Mouse (Mus musculus): ENCODE results near the gene Nde1. TPM values are rescaled to one million over a fixed set of nuclear protein-coding genes. Genes with fewer than 3 reads are reported as not detected.
A peak's percentile ranks its signal among the peaks of the same experiment; 100 is the strongest.

The Nde1 gene
- polyA plus RNA-seq, 1 experiment from 2014 or later, result 81.0 TPM

DNA sequence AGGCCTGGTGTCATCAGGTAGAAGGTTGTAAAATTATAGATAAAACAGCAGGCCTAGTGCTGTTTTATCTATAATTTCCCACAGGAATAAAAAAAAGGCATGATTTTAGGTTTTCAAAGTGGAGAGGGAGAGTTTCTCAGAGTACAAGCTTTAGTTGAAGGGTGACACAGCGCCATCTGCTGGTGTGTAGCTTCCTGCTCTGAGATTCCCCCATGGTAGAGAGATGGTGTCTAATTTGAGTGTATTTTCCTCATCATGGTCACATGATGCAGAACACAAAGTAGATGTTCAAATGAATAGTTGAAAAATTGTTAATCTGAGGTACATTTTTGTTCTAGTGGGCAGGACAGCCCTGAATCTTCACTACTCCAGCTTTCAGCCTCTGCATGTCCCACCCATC is 32.4 kb downstream of the Nde1 start:
- TF ChIP-seq CTCF (IDR thresholded peaks at IDR 0.05), result peak; percentile 80
- no peak for DNase-seq (ENCODE audit: low read depth, low spot score)
- ATAC-seq, result no peak
- in situ Hi-C loops (cut with MboI; ENCODE audit: low pct_unique_long_range_greater_than_20kb), result no loop called here
- CTCF ChIA-PET, result interaction anchor here (1.3 kb wide), 1 partner anchor 25 kb away, joined by 3 read pairs; no protein-coding TSS in a partner anchor
- no peaks in the 10 kb centered on the region for H3K27me3 ChIP-seq
- POLR2A ChIA-PET, result no interaction called here

DNA sequence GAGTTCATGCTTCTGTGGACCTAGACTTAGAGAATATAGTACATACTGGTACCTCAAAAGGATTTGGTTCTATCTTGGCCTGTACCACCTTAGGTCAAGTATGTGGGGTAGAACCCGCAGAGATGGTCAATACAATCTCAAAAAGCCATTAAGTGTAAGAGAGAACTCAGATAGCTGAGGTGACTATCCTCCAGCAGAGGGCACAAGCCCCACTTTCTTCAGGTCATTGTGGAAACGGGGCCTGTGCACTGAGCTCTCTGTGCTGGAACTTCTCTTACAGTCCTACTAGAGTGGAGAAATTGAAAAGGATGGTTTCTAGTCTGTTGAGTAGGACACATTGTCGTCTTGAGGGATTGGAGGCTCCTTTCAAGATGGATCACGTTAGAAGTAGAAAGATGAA is 35.7 kb downstream of the Nde1 start:
- ATAC-seq (no peak), DNase-seq (ENCODE audit: low read depth, low spot score) (no peak)
- in situ Hi-C loops (cut with MboI; ENCODE audit: low pct_unique_long_range_greater_than_20kb), result no loop called here
- TF ChIP-seq CTCF (IDR thresholded peaks at IDR 0.05), result no peak
- H3K27me3 ChIP-seq, result no peaks in the 10 kb centered on the region
- ChIA-PET CTCF (interaction anchor here (1.5 kb wide), 1 partner anchor 10 kb away, joined by 3 read pairs; no protein-coding TSS in a partner anchor), POLR2A (no interaction called here)

DNA sequence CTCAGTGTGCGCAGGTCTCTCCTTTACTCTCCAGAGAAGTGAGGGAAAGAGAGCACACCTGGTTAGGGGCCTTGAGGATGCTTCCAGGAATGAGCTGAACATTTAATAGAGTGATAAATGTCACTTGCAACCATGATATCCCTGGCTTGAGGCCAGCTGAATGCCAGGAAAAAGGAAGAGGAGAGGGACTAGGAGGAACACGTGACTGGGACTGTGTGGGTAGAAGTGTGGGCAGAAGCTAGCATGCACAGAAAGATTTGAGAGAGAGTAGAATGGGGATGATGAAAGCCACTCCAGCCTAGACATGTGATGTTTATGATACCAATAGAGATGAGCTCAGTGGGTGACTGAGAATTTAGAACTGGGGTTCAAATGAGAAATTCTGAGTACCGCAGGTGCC is 52.1 kb downstream of the Nde1 start:
- no peak for DNase-seq (ENCODE audit: low read depth, low spot score)
- ChIA-PET POLR2A (interaction anchor here (1.4 kb wide), 1 partner anchor 10 kb away, joined by 3 read pairs; no protein-coding TSS in a partner anchor), CTCF (no interaction called here)
- in situ Hi-C loops (cut with MboI; ENCODE audit: low pct_unique_long_range_greater_than_20kb), result no loop called here
- TF ChIP-seq CTCF (IDR thresholded peaks at IDR 0.05), result no peak
- no peak for ATAC-seq
- peaks cover 3% of the 10 kb centered on the region for H3K27me3 ChIP-seq

DNA sequence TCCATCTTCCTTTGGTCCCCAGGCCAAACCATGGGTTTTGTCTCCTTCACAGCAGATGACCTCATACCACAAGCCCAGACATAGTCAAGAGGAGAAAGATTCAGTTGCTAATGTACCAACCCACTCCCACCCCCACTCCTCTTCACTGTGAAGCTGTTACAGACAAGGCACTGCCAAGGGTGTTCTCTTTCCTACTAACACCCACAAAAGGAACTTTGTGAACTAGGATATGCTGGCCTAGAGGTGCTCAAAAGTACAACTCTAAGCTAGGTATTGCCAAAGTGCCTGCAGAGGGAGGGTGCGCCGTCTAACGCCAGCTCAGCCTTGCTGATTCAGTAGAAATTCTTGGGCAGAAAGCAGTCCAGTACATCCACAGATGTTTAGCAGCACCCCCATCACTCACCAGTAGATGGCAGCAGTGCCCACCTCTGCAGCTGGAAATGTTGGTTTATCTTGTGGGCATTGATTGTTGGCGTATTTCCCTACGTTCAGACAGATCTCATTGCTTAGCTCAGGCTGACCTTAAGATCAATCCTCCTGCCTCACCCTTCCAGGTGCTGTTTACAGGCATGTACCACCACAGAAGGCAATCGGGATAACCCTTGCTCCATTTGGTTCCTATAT is 74.1 kb downstream of the Nde1 start:
- ATAC-seq, result no peak
- in situ Hi-C loops (cut with MboI; ENCODE audit: low pct_unique_long_range_greater_than_20kb), result loop anchor here (5.0 kb wide), 1 partner anchor 255 kb away; no protein-coding TSS in a partner anchor
- no peaks in the 10 kb centered on the region for H3K27me3 ChIP-seq
- DNase-seq (ENCODE audit: low read depth, low spot score), result peak; percentile 24
- ChIA-PET CTCF (interaction anchor here (0.7 to 3.2 kb wide), 17 partner anchors 9 to 257 kb away, joined by 3 to 14 read pairs (median 4); no protein-coding TSS in a partner anchor), POLR2A (interaction anchor here (0.7 kb wide), 1 partner anchor 235 kb away, joined by 3 read pairs; no protein-coding TSS in a partner anchor)
- TF ChIP-seq CTCF (IDR thresholded peaks at IDR 0.05), result peak; percentile 93

GRCm38 (mm10) chr16:14242059-14242458 is 79.0 kb downstream of the Nde1 start:
- no peak for ATAC-seq
- H3K27me3 ChIP-seq, result no peaks in the 10 kb centered on the region
- in situ Hi-C loops (cut with MboI; ENCODE audit: low pct_unique_long_range_greater_than_20kb), result no loop called here
- DNase-seq (ENCODE audit: low read depth, low spot score), result no peak
- ChIA-PET POLR2A (no interaction called here), CTCF (interaction anchor here (1.1 kb wide), 1 partner anchor 258 kb away, joined by 3 read pairs; no protein-coding TSS in a partner anchor)
- TF ChIP-seq CTCF (IDR thresholded peaks at IDR 0.05), result no peak

Other genes with a start within 250 kb of the Nde1 start
- 0.04 TPM for gene 2900011O08Rik, start 176.7 kb upstream of the Nde1 start, polyA plus RNA-seq (2021)
- gene Ifitm7, start 176.4 kb upstream of the Nde1 start, polyA plus RNA-seq (2021), result 0.03 TPM
- 23.4 TPM for gene Marf1, start 76 bp downstream of the Nde1 start, polyA plus RNA-seq (2021)
- gene Myh11, start 128.1 kb downstream of the Nde1 start, polyA plus RNA-seq (2021), result 0.04 TPM
- 56.6 TPM for gene Fopnl, start 154.1 kb downstream of the Nde1 start, polyA plus RNA-seq (2021)
- 28.3 TPM for gene Abcc1, start 198.3 kb downstream of the Nde1 start, polyA plus RNA-seq (2021)

Data from Patski (cell line).